Mouse (Mus musculus): ENCODE measurements around the gene 2010005H15Rik. TPM values are rescaled to one million over a fixed set of nuclear protein-coding genes. Genes with fewer than 3 reads are reported as not detected.
"Not testable (repeated sequence)": the region's sequence is repeated elsewhere in the genome, so short reads cannot be mapped to it uniquely, and the experiment has no call there.

Gene 2010005H15Rik
- total and polyA plus RNA-seq, 2 experiments from 2014 or later: not detected

DNA sequence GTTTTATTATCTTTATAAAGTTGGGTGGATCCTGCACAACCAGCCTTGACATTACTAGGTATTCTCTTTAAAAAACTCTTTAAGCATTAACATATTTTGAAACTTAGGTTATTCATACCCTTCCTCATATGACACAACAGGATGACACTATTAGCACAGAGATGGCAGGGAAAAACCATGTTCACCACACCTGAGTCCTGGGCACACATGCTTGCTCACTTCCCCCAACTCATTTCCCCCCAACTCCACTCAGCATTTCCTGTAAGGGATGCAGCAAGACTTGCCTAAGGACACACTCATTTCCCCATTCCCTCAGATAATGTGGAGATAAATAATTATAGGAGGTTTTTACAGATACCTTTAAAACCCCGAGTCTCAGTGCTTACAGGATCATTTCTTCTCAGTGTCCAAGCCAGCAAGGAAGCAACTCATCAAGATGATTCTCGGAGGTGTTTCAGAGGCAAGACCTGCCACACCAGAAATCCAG lies 11.3 kb upstream of the 2010005H15Rik start, which contains the start of gene Gm5416:
Gene Gm5416 (plus strand): TSS at position 437 of the 487 bp plus-strand sequence.
- no peaks in the 10 kb centered on the region for H3K27me3 ChIP-seq (ENCODE audit: insufficient read depth, low read length)
- H3K4me1 ChIP-seq (ENCODE audit: insufficient read depth, low read length): no peaks in the 10 kb centered on the region
- H3K4me3 ChIP-seq (ENCODE audit: low read depth, low read length): no peak within 1 kb of the TSS
- H3K36me3 ChIP-seq (ENCODE audit: insufficient read depth, low read length): no peaks in the 10 kb centered on the region
- WGBS: 86% methylated on average over 2 of the region's 2 CpGs
- TF ChIP-seq CTCF (IDR thresholded peaks at IDR 0.05): no peak
- no peak within 1 kb of the TSS for H3K27ac ChIP-seq (ENCODE audit: low read depth, low read length)
- no peak within 1 kb of the TSS for H3K4me2 ChIP-seq (ENCODE audit: low read depth, low read length, poor library complexity, severe bottlenecking)
- no peak for ATAC-seq (ENCODE audit: low FRiP score)
- no peaks in the 10 kb centered on the region for H3K9me3 ChIP-seq (ENCODE audit: low read length)
- no peak for DNase-seq (ENCODE audit: low spot score)
- H3K9ac ChIP-seq (replicated peaks; ENCODE audit: low read length, poor library complexity, severe bottlenecking): no peak within 1 kb of the TSS

DNA sequence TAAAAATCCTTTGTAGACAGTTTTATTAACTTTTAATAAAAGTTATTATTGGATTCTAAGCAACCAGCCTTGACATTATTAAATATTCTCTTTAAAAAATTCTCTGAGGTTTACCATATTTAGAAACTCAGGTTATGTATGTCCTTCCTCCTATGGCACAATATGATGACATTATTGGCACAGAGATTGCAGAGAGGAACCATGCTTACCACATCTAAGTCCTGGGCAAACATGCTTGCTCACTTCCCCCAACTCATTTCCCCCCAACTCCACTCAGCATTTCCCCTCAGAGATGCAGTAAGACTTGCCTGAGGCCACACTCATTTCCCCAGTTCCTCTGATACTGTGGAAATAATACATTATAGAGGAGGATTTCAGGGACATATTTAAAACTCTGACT lies 39.3 kb downstream of the 2010005H15Rik start:
- H3K9ac ChIP-seq (replicated peaks; ENCODE audit: low read length, poor library complexity, severe bottlenecking); H3K27me3 ChIP-seq (ENCODE audit: insufficient read depth, low read length): not testable (repeated sequence)

DNA sequence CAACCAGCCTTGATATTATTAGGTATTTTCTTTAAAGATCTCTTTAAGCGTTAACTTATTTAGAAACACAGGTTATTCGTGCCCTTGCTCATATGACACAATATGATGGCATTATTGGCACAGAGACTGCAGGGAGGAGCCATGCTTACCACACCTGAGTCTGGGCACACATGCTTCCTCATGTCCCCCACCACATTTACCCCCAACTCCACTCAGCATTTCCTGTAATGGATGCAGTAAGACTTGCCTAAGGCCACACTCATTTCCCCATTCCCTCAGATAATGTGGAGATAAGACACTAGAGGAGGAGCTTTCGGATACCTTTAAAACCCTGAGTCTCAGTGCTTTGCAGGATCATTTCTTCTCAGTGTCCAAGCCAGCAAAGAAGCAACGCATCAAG lies 55.5 kb downstream of the 2010005H15Rik start, which contains the start of gene Stfa1:
Gene Stfa1 (plus strand): TSS at position 156 of the 400 bp plus-strand sequence.
- H3K9ac ChIP-seq (replicated peaks; ENCODE audit: low read length, poor library complexity, severe bottlenecking); H3K27me3 ChIP-seq (ENCODE audit: insufficient read depth, low read length); ATAC-seq (ENCODE audit: low FRiP score); H3K36me3 ChIP-seq (ENCODE audit: insufficient read depth, low read length); H3K4me2 ChIP-seq (ENCODE audit: low read depth, low read length, poor library complexity, severe bottlenecking); H3K4me1 ChIP-seq (ENCODE audit: insufficient read depth, low read length); H3K9me3 ChIP-seq (ENCODE audit: low read length); H3K27ac ChIP-seq (ENCODE audit: low read depth, low read length); H3K4me3 ChIP-seq (ENCODE audit: low read depth, low read length); DNase-seq (ENCODE audit: low spot score): not testable (repeated sequence)
- WGBS: 84% methylated on average over 4 of the region's 4 CpGs

More for the DNA sequence above, 39.3 kb downstream of the 2010005H15Rik start:
- not testable (repeated sequence) for DNase-seq (ENCODE audit: low spot score); H3K9me3 ChIP-seq (ENCODE audit: low read length); ATAC-seq (ENCODE audit: low FRiP score); H3K36me3 ChIP-seq (ENCODE audit: insufficient read depth, low read length); H3K4me1 ChIP-seq (ENCODE audit: insufficient read depth, low read length); H3K4me2 ChIP-seq (ENCODE audit: low read depth, low read length, poor library complexity, severe bottlenecking); H3K4me3 ChIP-seq (ENCODE audit: low read depth, low read length); H3K27ac ChIP-seq (ENCODE audit: low read depth, low read length)

DNA sequence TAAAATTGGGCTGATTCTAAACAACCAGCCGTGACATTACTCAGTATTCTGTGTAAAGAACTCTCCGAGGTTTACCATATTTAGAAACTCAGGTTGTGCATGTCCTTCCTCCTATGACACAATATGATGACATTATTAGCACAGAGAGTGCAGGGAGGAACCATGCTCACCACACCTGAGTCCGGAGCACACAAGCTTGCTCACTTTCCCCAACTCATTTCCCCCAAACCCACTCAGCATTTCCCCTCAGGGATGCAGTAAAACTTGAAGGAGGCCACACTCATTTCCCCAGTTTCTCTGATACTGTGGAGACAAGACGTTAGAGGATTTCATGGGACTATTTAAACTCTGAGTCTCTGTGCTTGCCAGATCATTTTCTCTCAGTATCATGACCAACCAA lies 67.9 kb downstream of the 2010005H15Rik start:
- TF ChIP-seq CTCF (IDR thresholded peaks at IDR 0.05): no peak
- H3K4me2 ChIP-seq (ENCODE audit: low read depth, low read length, poor library complexity, severe bottlenecking): no peak overlapping the region
- DNase-seq (ENCODE audit: low spot score): no peak
- H3K9me3 ChIP-seq (ENCODE audit: low read length): no peaks in the 10 kb centered on the region
- no peaks in the 10 kb centered on the region for H3K4me1 ChIP-seq (ENCODE audit: insufficient read depth, low read length)
- ATAC-seq (ENCODE audit: low FRiP score): no peak
- no peak overlapping the region for H3K27ac ChIP-seq (ENCODE audit: low read depth, low read length)
- no peak overlapping the region for H3K4me3 ChIP-seq (ENCODE audit: low read depth, low read length)
- WGBS: 87% methylated on average over 4 of the region's 4 CpGs
- no peak overlapping the region for H3K9ac ChIP-seq (replicated peaks; ENCODE audit: low read length, poor library complexity, severe bottlenecking)
- no peaks in the 10 kb centered on the region for H3K27me3 ChIP-seq (ENCODE audit: insufficient read depth, low read length)
- no peaks in the 10 kb centered on the region for H3K36me3 ChIP-seq (ENCODE audit: insufficient read depth, low read length)

Other genes starting within 250 kb of the 2010005H15Rik start
- 68.5 and 84.4 TPM in 2 replicates for gene Kpna1, start 242.7 kb upstream of the 2010005H15Rik start, total RNA-seq (2014; rRNA removed)
- 56.0 and 61.6 TPM in 2 replicates for gene Kpna1, start 242.7 kb upstream of the 2010005H15Rik start, polyA plus RNA-seq (2015; fragmentation: Nextera tagmentation; extraction: Ambion mirVana)
- gene Wdr5b, start 180.3 kb upstream of the 2010005H15Rik start, total RNA-seq (2014; rRNA removed): 5.8 and 9.3 TPM in 2 replicates
- gene Wdr5b, start 180.3 kb upstream of the 2010005H15Rik start, polyA plus RNA-seq (2015; fragmentation: Nextera tagmentation; extraction: Ambion mirVana): 6.1 and 6.6 TPM in 2 replicates
- gene Fam162a, start 149.9 kb upstream of the 2010005H15Rik start, total RNA-seq (2014; rRNA removed): 9.2 and 25.0 TPM in 2 replicates
- gene Fam162a, start 149.9 kb upstream of the 2010005H15Rik start, polyA plus RNA-seq (2015; fragmentation: Nextera tagmentation; extraction: Ambion mirVana): 117 and 123 TPM in 2 replicates
- 8.2 and 14.3 TPM in 2 replicates for gene Ccdc58, start 149.8 kb upstream of the 2010005H15Rik start, total RNA-seq (2014; rRNA removed)
- gene Ccdc58, start 149.8 kb upstream of the 2010005H15Rik start, polyA plus RNA-seq (2015; fragmentation: Nextera tagmentation; extraction: Ambion mirVana): 22.9 and 26.6 TPM in 2 replicates
- gene Csta1, start 90.2 kb upstream of the 2010005H15Rik start, total RNA-seq (2014; rRNA removed): 0.22 TPM in 1 of 2 replicates, not detected in the other
- not detected in 2 replicates for gene Csta1, start 90.2 kb upstream of the 2010005H15Rik start, polyA plus RNA-seq (2015; fragmentation: Nextera tagmentation; extraction: Ambion mirVana)
- not detected in 2 replicates for gene Stfa2l1, start 64.7 kb upstream of the 2010005H15Rik start, total RNA-seq (2014; rRNA removed)
- gene Stfa2l1, start 64.7 kb upstream of the 2010005H15Rik start, polyA plus RNA-seq (2015; fragmentation: Nextera tagmentation; extraction: Ambion mirVana): 0.58 TPM in 1 of 2 replicates, not detected in the other
- not detected in 2 replicates for gene Gm5483, start 37.3 kb upstream of the 2010005H15Rik start, total RNA-seq (2014; rRNA removed)
- gene Gm5483, start 37.3 kb upstream of the 2010005H15Rik start, polyA plus RNA-seq (2015; fragmentation: Nextera tagmentation; extraction: Ambion mirVana): 0.48 and 1.0 TPM in 2 replicates
- not detected in 2 replicates for gene Gm5416, start 11.1 kb upstream of the 2010005H15Rik start, total RNA-seq (2014; rRNA removed)
- gene Gm5416, start 11.1 kb upstream of the 2010005H15Rik start, polyA plus RNA-seq (2015; fragmentation: Nextera tagmentation; extraction: Ambion mirVana): not detected in 2 replicates
- gene Stfa1, start 55.5 kb downstream of the 2010005H15Rik start, total RNA-seq (2014; rRNA removed): 0.55 TPM in 1 of 2 replicates, not detected in the other
- 0.49 and 1.1 TPM in 2 replicates for gene Stfa1, start 55.5 kb downstream of the 2010005H15Rik start, polyA plus RNA-seq (2015; fragmentation: Nextera tagmentation; extraction: Ambion mirVana)
- gene BC117090, start 112.9 kb downstream of the 2010005H15Rik start, total RNA-seq (2014; rRNA removed): not detected in 2 replicates
- not detected in 2 replicates for gene BC117090, start 112.9 kb downstream of the 2010005H15Rik start, polyA plus RNA-seq (2015; fragmentation: Nextera tagmentation; extraction: Ambion mirVana)
- gene BC100530, start 146.3 kb downstream of the 2010005H15Rik start, total RNA-seq (2014; rRNA removed): 1.5 and 11.5 TPM in 2 replicates
- gene BC100530, start 146.3 kb downstream of the 2010005H15Rik start, polyA plus RNA-seq (2015; fragmentation: Nextera tagmentation; extraction: Ambion mirVana): 0.38 and 0.59 TPM in 2 replicates
- not detected in 2 replicates for gene Stfa2, start 187.0 kb downstream of the 2010005H15Rik start, total RNA-seq (2014; rRNA removed)
- 0.40 and 0.75 TPM in 2 replicates for gene Stfa2, start 187.0 kb downstream of the 2010005H15Rik start, polyA plus RNA-seq (2015; fragmentation: Nextera tagmentation; extraction: Ambion mirVana)
- gene Stfa3, start 233.9 kb downstream of the 2010005H15Rik start, total RNA-seq (2014; rRNA removed): 9.9 TPM in 1 of 2 replicates, not detected in the other
- not detected in 2 replicates for gene Stfa3, start 233.9 kb downstream of the 2010005H15Rik start, polyA plus RNA-seq (2015; fragmentation: Nextera tagmentation; extraction: Ambion mirVana)